Mouse (Mus musculus) heart, adult 18-20 months (tissue): ENCODE data around the gene Kcnip4. TPM values are rescaled to one million over a fixed set of nuclear protein-coding genes. Genes with fewer than 3 reads are reported as not detected.
A peak's percentile ranks its signal among the peaks of the same experiment; 100 is the strongest.

Experiments
- DNase-seq, 2 experiments: peaks; one replicate each; pipeline ENCODE4 v3.0.0; 2021 to 2022; ENCODE audit warnings: mixed read lengths in 1 of 2
- long read RNA-seq, 2 experiments: library from polyadenylated mRNA; stranded (forward); transcript quantifications; one replicate each; pipeline ENCODE4 v2.0.0; 2021
- total RNA-seq, 2 experiments: library from RNA; stranded (reverse); gene quantifications; 2 replicates each; pipeline ENCODE4 v1.2.3; 2021

Gene Kcnip4
- under 1 TPM in 1 of 2 experiments, not detected in 1; 0.35 TPM for total RNA-seq
- long read RNA-seq, experiment 1, partial matches to known transcripts: 0 of 1 reads
- long read RNA-seq, experiment 1, other reads (novel, unspliced or antisense): 1 of 1 reads
- long read RNA-seq, experiment 2, partial matches to known transcripts: 0 of 3 reads
- long read RNA-seq, experiment 2, other reads (novel, unspliced or antisense): 3 of 3 reads

DNA sequence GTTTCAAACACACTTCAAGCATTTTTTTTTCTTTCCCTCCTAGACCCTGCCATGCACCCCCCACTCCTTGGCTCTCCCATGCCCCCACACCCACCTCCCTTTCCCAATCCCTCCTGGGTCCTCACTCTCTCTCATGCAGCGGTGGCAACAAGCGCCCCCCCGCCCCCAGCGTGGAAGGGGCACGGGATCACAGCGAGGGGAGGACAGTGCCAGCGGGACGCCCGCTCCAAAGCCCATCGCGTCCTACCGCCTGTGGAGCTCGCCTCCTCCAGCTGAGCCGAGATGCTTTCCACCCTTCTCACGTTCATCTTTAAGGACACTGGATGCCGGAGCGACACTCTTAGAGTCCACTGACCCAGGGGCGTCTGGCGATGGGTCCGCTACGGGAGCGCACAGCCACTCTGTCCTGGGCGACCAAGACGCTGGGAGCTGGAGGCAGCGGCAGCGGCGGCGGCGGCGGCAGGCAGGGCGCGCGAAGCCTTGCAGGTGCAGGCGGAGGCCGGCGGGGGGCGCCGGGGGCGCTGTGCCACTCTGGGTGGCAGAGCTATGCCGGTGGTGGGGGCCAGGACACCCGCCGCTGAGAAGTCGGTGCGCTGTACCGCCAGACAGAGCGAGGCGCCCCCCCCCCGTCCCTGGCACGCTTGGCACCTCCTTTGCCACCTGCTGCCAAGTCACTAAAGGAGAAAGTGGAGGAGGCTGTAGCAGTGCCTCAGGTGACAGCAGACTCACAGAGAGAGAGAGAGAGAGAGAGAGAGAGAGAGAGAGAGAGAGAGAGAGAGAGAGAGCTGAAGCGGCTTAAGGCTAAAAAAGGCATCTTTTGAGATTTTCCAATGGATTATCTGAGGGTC lies at the start of gene Kcnip4:
Gene Kcnip4, minus strand, starts transcription at position 514 of the 848 bp plus-strand sequence.
- DNase-seq: no peak

DNA sequence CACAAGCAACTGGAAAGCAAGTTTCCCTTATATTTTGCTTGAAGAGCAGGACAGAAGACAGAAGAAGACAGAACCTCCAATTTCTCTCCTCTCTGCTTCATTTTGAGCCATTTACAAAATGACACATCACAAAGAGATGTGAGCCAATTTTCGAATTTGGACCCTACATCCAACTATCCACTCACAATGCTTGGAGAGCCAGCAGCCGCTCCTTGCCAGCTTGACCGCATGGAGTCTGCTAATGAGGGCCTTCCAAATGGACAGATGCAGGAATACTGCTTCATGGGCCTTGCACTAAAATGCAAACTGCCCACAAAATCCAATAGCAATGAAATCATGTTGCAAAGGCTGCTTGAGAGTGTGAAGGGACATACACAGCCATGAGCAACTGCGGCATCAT lies 47.2 kb upstream of the Kcnip4 start:
- DNase-seq: no peak

DNA sequence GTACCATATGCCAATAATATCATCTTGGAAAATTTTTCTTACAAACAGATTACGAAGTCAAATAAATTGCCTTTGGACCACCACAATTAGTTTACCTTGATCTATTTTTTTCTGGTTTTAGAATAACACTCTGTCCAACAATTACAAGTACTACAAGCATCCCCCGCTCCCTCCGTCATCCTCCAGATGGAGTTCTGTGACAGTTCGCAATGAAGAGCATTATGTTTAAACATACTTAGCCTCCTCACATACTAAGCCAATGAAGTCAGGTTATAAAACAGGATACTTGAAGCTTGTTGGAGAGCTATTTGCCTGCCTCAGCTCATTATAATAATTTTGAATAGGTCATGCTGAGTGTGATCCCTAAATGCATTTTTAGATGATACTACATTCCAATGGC lies 39.0 kb upstream of the Kcnip4 start:
- DNase-seq: no peak

DNA sequence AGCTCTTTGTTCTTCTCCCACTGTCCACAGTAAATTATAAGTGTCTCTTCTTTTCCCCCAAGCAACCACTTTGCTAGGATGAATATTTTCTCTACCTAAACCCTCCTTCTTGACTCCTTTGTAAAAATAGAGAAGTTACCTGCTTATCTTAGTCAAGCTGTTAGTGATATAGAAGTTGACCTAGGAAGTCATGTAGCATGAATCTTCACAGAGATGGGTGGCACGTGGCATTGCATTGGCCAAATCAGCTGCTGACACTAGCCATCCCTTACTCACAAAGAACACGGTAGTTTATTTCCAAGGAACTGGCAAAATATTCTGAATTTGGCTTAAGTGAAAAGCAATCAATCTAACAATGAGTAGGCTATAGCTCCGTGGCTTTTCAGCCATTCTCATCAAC lies 32.7 kb upstream of the Kcnip4 start:
- no peak for DNase-seq

DNA sequence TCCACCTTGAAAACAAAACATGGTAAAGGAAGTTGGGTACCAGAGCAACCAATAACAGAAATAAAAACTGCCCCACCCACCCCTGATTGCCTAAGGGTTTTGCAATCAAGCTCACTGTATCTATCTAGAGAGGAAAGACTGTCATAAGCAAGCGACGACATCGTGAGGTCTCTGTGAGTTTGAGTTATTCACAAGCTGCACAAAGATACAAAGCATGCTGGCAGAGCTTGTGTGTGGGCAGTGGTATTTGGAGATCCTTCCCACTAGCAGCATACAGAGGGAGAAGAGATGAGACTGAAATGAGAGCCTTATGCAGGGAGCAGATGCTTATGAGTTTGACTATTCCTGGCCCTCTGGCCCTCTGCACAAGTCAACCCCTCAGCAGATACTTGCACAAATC lies 23.2 kb upstream of the Kcnip4 start:
- no peak for DNase-seq

DNA sequence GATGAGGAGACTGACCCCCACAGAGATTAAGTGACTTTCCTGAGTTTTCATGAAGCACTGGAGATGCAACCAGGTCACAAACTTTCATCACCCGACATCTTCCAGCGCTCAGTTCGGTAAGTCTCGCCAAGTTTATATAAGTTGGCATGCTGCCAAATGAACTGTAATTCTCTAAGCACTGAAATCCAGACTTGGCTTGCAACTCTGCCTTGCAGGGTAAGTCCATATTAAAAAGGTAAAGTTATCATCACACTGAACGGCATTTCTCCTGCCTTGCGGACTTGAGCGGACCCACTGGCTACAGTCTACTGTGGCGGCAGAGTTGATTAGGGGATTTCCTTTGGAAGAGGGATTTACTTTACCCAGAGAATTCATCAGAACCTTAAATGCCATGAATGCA lies 4.7 kb upstream of the Kcnip4 start:
- DNase-seq: no peak

DNA sequence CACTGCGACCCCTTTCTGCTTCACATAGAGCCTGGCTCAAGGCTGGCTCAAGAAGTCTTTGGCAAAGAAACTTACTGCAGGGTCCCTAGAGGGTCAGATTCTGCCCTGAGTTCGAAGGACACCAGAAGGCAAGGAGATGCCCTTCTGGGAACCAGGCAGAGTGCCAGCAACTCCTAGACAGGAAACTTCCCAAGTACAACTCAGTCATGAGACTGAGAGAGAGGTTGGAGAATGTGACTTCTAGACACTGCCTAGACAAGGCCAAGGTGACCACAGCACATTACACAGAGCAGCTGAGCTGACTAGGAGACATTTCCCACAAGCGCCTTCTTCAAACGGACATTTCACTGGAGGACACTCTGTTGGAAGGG lies 520 bp upstream of the Kcnip4 start:
- no peak for DNase-seq

DNA sequence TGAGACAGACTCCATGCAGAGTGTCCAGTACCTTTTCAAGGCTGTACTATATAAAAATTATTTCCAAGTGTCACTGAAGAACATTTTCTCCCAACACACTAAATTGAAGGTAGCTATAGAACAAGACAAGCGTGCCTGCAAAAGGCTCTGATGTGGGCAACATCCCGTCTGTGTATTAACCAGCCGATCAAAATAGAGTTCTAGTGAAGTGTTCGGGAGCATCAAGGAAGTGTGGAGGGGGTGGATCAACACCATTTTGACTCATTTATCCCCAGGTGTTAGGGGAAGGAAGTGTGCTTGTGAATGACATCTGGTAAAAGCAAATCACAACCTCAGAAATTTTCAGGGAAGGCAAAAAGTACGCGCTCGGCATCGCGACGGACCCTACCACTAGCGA lies 712 bp downstream of the Kcnip4 start:
- DNase-seq: no peak

DNA sequence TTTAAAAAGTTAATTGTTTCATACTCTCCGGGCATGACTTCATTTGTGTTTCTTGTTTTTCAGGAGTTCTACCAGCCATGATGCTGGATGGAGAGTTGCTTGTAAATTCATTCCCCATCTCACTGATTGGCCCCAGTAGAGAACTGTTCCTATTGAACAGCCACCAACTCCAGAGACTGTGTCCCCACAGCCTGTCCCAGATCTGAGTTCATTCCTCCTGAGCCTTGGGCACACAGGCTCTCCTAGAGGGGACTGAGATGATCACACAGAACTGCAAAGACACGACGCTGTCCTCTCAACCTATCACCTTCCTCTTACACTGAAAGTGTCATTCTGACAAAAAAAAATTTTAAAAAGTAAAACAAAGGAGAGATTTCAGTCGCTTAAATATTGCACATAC lies 1.7 kb downstream of the Kcnip4 start:
- no peak for DNase-seq

DNA sequence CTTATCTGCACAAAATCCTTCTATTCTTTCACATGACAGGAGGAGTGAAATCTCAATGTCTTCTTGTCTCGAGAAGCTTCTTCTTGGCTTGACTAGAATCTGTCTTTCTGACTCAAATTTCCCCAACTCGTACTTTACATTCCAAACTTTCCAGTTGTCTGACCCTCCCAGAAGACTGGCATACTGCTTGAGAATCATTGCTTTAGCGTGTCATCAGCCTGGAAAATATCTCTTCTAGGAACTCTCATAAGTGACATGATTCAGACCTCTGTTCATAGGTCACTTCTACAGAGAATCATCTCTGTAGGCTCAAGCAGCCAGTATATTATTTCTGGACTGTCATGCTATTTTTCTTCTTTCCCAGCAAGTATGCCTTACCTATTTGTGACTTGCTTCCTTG lies 26.0 kb downstream of the Kcnip4 start:
- no peak for DNase-seq

DNA sequence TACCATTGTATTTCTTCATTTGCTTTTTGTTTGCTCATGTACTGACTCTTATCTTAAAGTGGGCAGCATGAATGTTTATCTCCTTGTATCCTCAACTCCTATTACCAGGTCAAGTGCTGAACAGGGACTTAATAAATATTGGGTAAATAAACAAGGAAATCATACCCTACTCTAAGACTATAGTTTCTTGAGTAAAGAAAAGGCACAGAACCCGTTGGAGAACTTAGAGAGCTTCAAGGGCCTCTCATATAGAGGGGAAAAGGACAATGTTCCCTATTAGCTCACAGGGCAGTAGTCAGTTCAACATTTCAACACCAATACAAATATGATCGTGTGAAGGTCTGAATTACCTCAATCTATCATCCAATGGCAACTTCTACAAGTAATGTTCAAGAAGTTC lies 37.4 kb downstream of the Kcnip4 start:
- no peak for DNase-seq

DNA sequence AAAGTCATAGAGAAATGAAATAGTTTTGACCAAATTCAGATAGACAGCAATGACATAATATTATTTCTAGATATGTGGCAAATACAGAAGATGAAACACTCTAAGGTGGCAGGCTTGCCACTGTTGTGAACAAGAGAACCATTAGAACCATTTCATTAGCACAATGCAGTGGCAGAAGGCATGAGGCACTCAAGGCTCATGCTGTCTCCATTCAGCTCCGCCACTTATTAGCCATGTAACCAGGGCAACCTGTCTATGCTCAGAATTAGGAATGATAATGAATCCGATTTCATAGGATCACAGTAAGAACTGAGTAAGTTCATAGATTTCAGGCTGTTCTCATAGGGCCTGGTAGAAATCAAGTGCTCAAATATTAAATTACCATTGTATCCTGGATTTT lies 54.0 kb downstream of the Kcnip4 start:
- no peak for DNase-seq

DNA sequence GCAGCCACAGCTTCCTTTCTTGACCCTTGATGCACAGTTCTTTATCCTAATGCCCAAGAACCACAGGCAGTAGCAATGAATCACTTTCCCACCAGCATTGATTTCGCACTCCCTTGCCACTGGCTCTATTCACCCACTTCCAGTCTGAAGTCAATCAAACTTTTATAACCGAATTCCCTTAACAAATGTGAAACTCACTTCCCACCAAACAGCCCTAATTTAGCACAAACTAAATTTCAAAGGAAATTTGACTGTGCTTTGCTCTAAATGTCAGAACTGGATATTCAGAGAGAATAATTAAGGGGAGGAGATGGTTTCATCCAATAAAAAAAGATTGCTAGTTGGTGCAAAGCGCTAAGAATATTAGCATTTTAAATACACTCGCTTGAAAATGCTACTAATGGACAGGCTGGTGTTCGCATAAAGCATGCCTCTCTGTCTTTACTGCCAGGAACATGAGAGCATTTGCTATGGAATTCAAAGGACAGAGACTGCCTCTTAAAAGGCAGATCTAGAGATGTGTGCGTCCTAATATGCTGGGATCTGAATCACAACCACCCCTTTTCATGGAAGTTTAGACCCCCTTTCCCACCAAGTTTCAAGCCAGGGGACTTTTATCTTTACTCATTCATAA lies 63.9 kb downstream of the Kcnip4 start:
- DNase-seq: no peak

DNA sequence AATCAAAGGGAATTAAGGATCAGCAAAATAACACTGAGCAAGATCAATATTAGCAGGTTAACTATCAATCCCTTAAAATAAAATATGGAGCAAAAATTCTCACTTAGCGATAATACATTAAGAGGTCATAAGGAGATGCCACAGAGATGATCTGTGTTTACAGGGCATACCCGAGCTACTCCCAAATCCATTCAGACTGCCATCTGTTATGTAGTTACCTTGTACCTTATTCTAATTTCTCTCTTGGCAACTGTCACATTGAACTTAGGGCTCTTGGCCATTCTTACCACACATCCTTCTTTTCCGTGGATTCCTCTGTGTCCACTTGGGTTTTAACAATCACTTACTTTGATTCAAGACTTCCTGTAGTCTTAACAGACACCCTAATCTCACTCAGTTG lies 71.6 kb downstream of the Kcnip4 start:
- DNase-seq: no peak

DNA sequence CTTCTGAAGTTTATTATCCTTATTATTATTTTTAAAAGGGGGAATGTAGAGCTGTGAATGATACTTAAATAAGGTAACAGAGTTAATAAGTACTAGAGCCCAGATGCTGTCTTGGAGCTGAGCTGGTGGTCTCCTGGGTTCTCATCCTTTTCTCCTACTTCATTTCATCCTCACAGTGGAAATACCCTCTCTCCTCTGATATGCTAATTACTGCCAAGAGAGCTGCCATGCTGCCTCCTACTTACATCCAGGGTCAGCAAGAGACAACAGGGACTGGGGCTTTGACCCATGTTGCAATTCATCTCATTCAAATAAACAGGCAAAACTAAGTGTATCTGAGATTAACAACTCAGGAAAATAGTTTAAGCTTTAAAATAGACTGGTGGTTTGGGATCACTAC lies 73.4 kb downstream of the Kcnip4 start:
- no peak for DNase-seq

DNA sequence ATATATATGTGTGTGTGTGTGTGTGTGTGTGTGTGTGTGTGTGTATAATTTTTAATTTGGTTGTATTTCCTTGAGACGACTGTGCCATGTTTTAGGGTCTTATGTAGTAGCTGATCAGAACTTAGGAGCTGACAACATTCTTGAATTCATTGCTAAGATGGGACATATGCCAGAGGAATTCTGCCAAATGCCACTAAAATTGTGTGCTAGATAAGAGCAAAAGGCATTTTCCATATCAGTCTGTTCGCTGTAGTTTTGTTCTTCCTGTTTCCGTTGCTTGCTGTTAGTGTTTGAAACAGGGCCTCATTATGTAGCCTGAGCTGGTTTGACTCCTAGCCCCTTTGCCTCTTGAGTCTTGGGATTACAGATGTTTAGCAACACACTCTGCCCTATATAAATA lies 73.8 kb downstream of the Kcnip4 start:
- DNase-seq: no peak

DNA sequence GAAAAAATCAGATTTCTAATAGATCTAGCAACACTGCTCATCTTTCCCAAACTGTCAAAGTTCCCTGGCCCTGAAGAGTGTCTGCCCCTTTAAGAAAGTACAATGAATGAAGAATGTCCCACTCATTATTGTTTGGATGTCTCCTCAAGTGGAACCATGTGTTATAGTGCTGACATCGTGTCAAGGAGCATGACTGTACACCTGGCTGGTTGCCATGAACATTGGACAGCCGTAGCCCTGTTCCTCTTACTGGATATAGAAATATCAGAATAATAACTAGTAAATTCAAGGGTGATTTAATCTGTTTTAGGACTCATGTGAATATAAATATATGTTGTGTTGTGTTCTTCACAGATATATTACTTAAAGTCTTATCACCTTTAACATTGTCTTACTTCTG lies 87.5 kb downstream of the Kcnip4 start:
- DNase-seq: peak; percentile 1 to 2

DNA sequence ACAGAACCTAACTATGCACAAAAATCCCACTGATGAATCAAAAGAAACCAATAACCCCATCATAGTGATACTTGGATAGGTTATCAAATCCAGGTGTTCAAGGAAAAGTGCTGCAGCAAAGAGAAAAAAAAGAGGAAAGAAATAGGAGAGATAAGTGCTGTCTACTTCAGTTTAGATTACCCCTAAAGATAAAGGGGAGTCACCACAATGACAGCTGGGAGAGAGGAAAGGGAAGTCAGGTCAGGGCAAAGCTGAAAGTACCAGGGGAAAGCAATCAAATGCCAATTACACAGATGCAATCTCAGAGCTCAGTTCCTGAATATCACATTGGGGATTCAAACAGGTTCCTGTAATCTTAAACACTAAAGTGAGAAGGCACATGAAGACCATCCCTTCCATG lies 97.0 kb downstream of the Kcnip4 start:
- DNase-seq: no peak

DNA sequence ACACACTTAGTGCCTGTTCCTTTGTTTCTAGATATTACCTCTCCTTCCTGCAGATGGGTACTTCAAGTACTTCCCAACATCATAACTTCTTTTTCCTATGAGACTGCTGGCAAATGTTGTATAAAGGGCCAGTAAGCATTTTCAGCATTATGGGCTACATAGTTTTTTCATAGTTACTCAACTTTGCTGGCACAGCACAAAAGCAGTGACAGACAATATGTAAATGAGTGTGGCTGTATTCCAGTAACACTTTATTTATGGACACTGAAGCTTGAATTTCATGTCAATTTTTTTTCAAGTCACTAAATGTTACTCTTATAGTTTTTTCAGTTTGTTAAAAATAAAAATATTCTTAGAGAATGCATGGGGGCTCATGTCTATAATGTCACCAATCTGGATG lies 105.0 kb downstream of the Kcnip4 start:
- no peak for DNase-seq

DNA sequence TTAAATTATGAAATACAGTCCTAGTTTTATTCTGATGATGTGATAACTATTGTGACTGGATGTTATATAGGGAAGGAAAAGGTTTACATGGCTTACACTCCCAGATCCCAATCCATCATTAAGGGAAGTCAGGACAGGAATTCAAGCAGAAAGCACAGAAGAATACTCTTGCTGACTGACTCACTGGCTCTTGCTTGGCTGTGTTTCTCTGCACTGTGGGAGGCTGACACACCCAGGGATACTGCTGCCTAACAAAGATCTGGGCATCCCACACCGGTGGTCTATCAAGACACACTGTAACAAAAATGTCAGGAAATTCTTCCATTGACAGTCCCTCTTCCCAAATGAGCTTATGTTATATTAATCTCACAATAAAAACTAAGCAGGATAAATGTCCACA lies 116.4 kb downstream of the Kcnip4 start:
- no peak for DNase-seq

DNA sequence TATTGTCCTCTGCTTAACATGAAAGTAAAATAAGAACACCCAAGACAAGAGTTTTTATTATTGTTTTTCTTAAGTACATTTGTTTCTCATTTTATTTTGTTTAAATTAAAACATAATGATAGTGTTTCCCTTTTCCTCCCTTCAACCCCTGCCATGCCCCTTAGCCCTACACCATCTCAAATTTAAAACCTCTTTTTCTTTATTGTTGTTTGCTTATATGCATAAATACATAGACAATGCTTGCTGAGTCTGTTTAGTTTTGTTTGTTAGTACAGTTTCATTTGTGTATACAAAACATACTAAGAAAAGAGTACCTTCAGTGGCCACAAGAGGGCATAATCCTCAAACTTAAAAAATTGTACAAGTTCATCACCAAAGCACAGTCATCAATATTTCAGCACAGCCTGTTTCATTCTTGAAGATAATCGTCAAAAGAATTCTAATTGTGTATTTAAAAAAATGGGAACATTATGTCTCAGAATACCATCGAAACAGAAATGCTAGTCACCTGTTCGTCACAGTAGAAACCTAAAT lies 154.1 kb downstream of the Kcnip4 start:
- peak in 1 of 2 experiments; percentile 9 for DNase-seq

DNA sequence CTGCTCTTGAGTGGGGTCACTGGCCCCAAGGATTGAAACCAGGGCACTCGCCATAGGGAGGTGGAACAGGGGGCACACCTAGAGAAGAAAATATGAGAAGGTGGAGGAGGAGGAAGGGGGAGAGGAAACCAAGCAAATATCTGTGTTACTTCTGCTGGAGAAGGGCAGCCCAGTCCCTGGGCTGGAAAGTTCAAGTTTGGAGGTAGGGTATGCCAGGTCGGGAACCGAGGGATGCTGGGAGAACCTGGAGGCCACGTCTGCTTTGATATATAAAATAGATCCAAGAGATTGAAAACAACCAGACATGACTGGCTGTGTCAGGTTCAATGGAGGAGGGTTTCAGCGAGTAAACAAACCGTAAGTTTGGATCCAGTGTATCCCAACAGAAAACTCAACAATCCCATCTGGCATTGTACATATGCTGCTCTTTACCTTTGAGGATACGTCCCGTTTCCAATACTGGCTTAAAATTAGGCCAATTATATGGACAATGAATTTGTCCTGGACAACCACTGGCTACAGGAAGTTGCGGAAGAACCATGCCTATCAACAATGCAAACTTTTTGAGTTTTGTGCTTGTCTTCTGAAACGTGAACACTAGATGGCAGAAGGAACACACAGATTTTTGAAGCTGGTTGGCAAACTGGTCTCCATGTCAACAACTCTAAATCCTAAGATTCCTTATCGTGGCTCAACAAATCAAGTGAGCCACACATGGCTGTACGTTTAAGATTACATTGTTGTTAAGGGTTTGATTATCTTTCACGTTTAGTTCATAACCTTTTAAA lies 155.9 kb downstream of the Kcnip4 start:
- peak in 1 of 2 experiments; percentile 12 for DNase-seq

DNA sequence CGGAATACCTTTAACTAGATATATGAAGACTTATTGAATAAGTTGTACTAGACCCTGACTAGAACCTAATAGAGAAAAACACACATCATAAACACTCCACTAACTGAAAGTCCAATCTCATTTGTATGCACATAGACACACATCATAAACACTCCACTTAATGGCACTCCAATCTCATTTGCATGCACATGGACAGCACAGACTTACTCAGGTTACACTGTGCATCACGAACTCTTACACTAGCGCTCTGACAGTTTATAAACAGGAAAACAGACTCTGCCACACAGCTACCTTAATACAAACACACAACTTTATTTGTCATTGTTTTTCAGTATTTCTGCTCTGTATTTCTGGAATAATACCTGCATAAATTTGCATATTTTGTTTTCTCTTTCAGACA lies 168.3 kb downstream of the Kcnip4 start:
- DNase-seq: no peak
